Mouse (Mus musculus) adrenal gland, adult 18-20 months (tissue): ENCODE measurements around the gene Gatad2a. TPM values are rescaled to one million over a fixed set of nuclear protein-coding genes. Genes with fewer than 3 reads are reported as not detected.

Experiments
- DNase-seq, 2 experiments: peaks; one replicate each; pipeline ENCODE4 v3.0.0; 2021 to 2022; ENCODE audit warnings: low spot score in 2 of 2
- total RNA-seq, 2 experiments: library from RNA; stranded (reverse); gene quantifications; 1 replicate in 1 of 2; 2 replicates in 1 of 2; pipeline ENCODE4 v1.2.3; 2021

Gatad2a gene
- total RNA-seq, 2 experiments from 2014 or later = 102 to 111 TPM

DNA sequence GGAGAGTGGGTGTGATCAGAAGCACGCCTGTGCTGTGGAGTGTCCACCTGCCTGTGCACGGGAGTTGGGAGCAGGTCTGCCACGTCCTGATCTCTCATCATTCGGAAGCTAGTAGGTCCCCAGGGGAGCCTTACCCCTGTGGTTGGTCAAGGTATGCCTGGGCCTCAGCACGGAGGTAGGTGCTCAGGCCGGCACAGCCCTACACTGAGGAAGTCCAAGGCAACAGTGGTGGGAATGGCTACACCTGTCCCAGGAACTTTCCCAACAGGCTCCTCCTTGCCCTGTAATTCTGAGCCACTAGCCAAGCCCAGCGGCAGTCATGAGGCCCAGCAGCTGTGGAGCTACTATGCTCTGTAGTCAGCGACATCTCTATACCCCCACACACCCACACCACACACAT, 116.5 kb downstream of the Gatad2a start:
- no peak for DNase-seq

DNA sequence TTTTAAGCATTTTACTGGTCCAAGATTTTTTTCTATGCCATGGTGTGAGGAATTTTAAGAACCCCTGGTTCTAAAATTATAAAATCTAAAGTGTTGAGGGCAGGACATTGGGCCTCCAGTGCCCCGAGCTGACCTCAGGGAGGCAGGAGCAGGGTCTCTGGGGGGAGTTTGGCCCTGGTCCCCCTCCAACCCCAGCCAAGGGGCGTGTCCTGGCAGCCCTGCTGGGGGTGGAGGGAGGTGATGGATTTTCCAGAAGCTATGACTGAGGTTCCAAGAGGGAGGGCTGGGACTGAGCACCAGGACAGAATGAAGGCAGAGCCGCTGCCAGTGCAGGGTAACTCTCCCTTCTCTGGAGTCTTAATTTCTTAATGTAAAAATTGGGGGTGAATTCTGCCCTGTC, 118.2 kb downstream of the Gatad2a start:
- no peak for DNase-seq

DNA sequence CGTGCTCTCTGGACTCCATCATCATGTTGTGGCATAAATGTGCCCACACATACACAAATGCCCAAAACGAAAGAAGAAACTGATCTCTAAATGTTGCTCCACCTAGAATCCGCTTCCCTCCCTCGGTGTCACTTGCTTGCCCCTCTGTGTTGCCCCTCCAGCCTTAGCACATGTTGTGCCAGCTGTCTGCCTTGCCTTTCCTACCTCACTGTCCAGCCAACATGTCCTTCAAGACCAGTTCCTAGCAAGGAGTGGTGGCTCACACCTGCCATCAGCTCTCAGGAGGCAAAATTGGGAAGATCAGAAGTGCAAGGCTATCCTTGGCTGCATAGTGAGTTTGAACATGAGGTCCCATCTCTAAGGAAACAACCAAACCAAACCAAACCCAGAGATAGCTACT, 118.8 kb downstream of the Gatad2a start:
- DNase-seq = no peak

DNA sequence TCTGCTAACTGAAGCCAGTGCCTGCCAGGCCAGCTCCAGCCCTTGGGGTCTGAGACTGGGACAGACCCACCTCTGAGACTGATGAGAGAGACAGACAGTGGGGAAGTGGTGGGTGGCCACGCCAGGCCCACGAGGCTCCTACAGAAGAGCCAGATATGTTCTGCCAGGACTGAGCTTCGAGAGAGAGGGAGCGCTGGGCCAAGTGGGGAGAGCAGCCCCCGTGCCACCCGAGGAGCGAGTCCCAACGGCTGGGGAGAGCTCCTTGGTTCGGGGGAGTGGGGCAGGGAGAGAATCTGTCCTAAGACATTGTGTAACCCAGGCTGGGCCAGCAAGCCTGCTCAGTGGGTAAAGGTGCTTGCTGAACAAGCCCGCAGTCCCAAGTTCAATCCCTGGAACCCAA, 119.2 kb downstream of the Gatad2a start:
- DNase-seq = no peak

DNA sequence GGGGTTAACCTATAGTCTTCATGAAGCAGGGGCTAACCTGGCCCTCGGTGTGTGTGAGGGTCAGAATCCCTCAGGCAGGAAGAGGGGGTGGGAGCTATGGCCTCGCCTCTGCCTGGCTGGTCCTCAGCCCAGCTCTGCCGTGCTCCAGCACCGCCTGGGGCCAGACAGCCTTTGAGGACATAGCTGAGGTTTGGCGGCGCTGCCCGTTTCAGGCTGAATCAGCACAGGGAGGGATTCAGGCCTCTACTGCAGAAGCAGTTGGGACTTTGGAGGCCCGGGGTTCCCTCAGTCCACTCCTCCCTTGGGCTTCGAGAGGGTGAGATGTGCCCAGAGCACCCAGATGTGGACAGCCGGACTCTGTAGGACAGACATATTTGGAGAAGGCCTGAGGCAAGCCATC, 120.1 kb downstream of the Gatad2a start:
- DNase-seq = no peak

DNA sequence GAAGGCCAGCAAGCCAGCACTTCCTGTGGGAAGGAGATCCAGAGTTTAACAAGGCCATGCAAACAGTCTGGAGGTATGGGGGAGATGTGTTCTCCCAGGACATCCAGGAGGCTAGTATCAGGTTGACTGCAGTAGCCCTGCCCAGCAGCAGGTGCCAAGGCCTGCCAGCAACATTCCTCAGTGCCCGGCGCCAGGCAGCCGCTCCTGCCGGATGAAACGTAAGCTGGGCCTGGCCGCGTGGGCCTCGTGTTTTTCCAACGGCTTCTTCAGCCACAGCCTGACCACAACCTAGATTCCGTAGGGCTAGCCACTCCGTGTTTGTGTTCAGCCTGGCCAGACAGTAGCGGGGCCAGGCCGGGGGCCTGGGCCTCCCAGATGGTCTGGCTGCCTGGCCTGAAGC, 121.5 kb downstream of the Gatad2a start:
- no peak for DNase-seq

DNA sequence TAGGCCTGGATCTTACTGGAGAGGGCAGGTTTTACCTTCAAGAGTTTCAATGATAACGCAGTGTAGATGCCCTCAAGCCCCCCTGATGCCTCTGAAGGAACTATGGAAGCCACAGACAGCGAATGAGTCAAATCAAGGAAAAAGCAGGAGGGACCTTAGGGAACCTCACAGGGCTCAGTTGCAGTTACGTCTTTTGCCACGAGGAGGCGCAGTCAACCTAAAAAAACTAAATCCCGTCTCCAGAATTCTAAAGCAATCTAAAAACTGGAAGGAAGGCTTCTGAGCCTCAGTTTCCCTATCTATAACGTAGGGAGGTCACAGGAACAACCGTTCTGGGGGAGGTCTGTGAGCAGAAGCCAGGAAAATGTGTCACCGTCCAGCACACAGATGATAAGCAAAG, 122.0 kb downstream of the Gatad2a start:
- peak; percentile 69 to 74 for DNase-seq

DNA sequence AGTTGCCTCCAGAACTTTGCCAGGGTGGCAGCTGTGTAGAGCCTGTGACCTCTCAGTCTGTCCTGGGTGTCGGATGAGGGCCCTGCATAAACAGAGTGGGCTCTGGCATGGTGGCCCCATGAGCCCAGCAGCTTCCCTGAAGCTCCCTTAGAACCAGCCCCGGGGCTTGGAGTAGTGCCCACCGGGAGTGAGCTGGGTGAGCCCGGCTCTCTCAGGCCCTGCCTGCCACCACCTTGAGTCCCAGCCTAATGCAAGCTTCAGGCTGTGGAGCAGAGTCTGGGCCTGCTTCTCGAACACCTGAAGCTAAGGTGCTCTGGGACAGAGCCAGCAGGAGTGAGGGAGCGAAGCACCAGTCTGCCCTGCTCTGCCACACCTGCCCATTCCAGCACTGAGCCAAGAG, 125.3 kb downstream of the Gatad2a start:
- DNase-seq = no peak

DNA sequence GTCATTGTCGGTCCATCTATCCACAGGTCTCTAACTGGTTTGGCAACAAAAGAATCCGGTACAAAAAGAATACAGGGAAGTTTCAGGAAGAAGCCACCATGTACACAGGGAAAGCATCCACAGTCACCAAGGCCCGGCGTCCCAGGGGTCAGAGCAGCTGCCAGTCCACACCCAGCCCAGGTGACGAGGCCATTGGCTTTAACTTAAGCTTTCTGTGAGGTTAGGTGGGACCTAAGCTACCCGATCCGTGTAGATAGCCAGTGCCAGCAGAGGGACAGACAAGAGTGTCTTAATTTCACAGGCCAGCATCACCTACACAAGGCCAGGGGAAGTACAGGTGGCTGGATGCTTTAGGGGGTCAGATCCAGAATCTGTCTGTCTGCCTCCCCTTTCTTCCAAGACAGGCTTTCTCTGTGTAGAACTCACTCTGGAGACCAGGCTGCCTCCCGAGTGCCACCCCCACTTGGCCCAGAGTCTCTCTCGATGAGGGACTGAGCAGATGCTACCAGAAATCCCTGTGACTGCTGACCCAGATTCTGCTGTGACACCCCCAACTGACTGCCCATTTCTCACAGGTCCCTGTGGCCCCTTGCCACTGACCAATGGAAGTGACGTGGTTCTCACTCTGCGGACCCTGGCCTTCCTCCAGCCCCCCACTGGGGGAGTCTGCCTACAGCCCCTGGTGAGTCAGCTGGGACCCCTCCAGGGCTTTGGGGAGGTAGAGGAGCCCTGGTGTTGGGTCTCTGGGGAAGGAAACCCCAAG, 126.0 kb downstream of the Gatad2a start:
- no peak for DNase-seq

DNA sequence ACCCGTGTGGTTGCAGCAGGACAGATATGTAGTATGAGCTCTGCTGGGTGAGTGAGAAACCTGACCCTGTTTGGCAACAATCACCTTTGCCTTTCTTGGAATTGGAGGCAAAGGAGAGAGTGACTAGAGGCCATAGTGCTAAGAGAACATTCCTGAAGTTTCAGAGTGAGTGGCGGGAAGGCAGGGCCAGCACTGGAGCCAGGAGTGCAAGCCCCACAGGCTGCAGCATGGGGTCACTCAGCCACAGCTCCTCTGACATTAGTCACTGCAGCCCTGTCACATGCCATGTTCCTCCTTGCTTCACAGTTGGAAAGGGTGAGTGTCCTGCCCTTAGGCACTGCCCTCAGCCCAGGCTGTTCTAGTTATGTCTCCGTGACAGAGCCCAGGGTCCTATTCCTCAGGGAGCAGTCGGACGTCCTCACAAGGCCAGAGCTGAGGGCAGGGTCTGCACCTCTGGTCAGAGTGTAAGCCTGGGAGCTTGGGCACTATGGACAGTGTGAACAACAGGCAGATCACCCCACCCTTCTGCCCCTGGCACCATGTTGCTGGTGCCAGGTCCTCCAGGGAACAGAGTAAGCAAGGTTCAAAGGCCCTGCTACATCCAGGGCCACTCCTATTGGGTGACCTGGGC, 128.4 kb downstream of the Gatad2a start:
- DNase-seq = no peak

DNA sequence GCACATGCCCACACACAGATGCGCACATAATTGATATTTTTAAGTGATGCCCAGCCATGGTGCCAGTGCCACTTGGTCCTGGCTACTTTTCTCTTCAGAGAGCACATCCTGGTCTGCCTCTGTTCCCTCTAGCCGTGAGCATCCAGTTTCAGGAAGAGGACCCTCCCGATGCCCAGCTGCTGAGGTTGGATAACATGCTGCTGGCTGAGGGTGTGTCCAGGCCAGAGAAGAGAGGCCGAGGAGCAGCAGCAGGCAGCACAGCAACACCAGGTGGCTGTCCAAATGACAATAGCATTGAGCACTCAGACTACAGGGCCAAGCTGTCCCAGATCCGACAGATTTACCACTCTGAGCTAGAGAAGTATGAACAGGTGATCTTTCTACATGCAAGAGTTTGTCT, 132.0 kb downstream of the Gatad2a start:
- DNase-seq = no peak

DNA sequence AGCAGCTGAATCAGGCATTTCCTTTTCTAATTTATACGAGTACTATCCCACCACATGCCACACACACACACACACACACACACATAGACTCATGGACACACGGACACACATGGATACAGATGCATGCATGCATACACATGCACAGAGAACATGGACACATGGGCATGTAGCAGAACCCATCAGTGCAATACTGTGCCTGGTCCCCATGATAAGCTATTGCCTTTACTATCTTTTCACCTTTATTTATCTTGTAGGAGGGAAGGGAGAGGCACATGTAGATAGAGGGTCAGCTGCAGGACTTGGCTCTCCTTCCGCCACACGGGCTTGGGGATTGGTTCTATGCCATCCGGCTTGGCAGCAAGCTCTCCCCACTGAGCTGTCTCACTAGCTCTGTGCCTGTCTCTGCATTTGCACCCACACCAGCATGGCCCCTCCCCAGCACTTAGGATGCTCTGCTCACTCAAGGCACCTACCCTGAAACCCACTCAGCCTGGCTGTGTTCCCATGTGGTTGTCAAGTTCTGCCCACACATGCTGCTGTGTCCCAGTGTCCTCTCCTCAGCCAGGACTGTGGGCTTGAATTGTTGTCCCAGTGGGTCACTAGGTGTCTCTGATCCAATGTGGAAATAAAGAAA, 132.7 kb downstream of the Gatad2a start:
- no peak for DNase-seq

DNA sequence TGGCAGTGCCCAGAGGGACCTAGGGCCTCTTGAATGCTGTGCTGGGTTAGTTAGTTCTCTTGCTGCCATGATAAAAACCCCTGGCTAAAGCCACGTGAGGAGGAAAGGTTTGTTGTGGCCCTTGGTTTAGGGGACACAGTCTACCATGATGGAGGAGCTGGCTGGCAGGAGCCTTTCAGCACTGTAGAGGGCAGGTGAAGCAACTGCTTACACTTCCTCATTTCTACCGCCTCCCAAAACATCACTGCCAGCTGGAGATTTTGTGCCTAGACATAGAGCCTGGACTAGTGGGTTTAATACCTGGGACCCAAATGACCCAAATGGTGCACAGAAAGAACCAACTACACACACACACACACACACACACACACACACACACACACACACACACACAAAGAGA, 134.9 kb downstream of the Gatad2a start:
- no peak for DNase-seq

DNA sequence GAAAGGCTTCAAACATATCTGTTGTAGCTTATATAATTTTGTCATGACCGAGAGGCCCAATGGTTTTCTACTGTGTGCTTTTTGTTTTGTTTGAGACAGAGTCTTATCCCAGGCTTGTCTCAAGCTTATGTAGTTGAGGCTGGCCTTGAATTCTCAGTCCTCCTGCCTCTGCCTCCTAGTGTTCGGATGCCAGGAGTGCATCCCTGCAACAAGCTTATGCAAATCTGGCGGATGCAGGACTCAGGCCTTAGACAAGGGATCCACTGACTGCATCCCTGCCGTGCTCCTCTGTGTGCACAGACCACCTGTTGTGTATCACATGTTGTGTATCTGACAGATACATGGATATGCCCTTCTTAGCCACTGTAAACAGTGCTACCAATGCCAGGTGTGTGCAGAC, 135.4 kb downstream of the Gatad2a start:
- no peak for DNase-seq

Other genes with a start within 250 kb of the Gatad2a start
- gene Zfp963, start 246.4 kb downstream of the Gatad2a start, total RNA-seq = 1 to 10 TPM; 3.5 to 4.6 TPM
- under 1 TPM in 1 of 2 experiments, not detected in 1; 0.64 TPM for gene Gm20422, start 221.5 kb downstream of the Gatad2a start, total RNA-seq
- 10 to 100 TPM; 34.0 to 42.8 TPM for gene Atp13a1, start 205.2 kb downstream of the Gatad2a start, total RNA-seq
- gene Zfp866, start 205.2 kb downstream of the Gatad2a start, total RNA-seq = 10 to 100 TPM; 20.1 to 24.1 TPM
- 10 to 100 TPM in 1 of 2 experiments, 1 to 10 TPM in 1; 8.3 to 10.6 TPM for gene Gmip, start 187.7 kb downstream of the Gatad2a start, total RNA-seq
- gene Lpar2, start 174.0 kb downstream of the Gatad2a start, total RNA-seq = 1 to 10 TPM; 1.8 to 2.0 TPM
- gene Pbx4, start 163.9 kb downstream of the Gatad2a start, total RNA-seq = 1 to 10 TPM; 1.2 to 1.3 TPM
- gene Cilp2, start 108.7 kb downstream of the Gatad2a start, total RNA-seq = under 1 TPM; 0.06 to 0.10 TPM
- under 1 TPM; 0.51 to 0.60 TPM for gene Tssk6, start 94.2 kb downstream of the Gatad2a start, total RNA-seq
- 100 to 1,000 TPM; 176 to 210 TPM for gene Ndufa13, start 93.8 kb downstream of the Gatad2a start, total RNA-seq
- 1 to 10 TPM; 2.2 to 3.1 TPM for gene Yjefn3, start 93.7 kb downstream of the Gatad2a start, total RNA-seq
- 10 to 100 TPM; 48.8 to 55.7 TPM for gene Mau2, start 46.4 kb upstream of the Gatad2a start, total RNA-seq
- gene Sugp1, start 46.4 kb upstream of the Gatad2a start, total RNA-seq = 10 to 100 TPM; 25.8 to 27.9 TPM
- 1 to 10 TPM in 1 of 2 experiments, under 1 TPM in 1; 0.83 to 1.1 TPM for gene Tm6sf2, start 76.5 kb upstream of the Gatad2a start, total RNA-seq
- gene Hapln4, start 87.1 kb upstream of the Gatad2a start, total RNA-seq = 1 to 10 TPM in 1 of 2 experiments, under 1 TPM in 1; 0.83 to 3.0 TPM
- gene Ncan, start 124.5 kb upstream of the Gatad2a start, total RNA-seq = 1 to 10 TPM in 1 of 2 experiments, under 1 TPM in 1; 0.13 to 2.6 TPM
- 10 to 100 TPM; 19.0 to 24.0 TPM for gene Nr2c2ap, start 134.9 kb upstream of the Gatad2a start, total RNA-seq
- gene Rfxank, start 142.8 kb upstream of the Gatad2a start, total RNA-seq = 10 to 100 TPM; 13.0 to 17.4 TPM
- 10 to 100 TPM; 54.8 to 59.2 TPM for gene Borcs8, start 143.1 kb upstream of the Gatad2a start, total RNA-seq
- gene Mef2b, start 143.3 kb upstream of the Gatad2a start, total RNA-seq = under 1 TPM; 0.48 to 0.99 TPM
- gene Tmem161a, start 176.0 kb upstream of the Gatad2a start, total RNA-seq = 10 to 100 TPM; 68.0 to 84.2 TPM
- 10 to 100 TPM; 34.0 to 41.4 TPM for gene Slc25a42, start 215.9 kb upstream of the Gatad2a start, total RNA-seq
- 10 to 100 TPM; 31.4 to 33.7 TPM for gene Sugp2, start 237.8 kb upstream of the Gatad2a start, total RNA-seq
- gene Armc6, start 238.1 kb upstream of the Gatad2a start, total RNA-seq = 10 to 100 TPM; 10.9 to 13.6 TPM